Mouse (Mus musculus): ENCODE results near the gene Gm11564.

- TF ChIP-seq CTCF (IDR thresholded peaks at IDR 0.05; ENCODE audit: low read depth, low read length) (no peak), POLR2A (IDR thresholded peaks at IDR 0.05; ENCODE audit: borderline replicate concordance, low read depth, low read length) (no peak)
Observed at GRCm38 (mm10) chr11:99857617-99858016, 42.2 kb upstream of the Gm11564 start, which contains the start of gene Gm11568.

Measured in bone marrow macrophage, adult 2 months (primary cell).